Mouse (Mus musculus) NIH3T3 (cell line): Measurements from ENCODE around the gene Adgrd1.
"Not testable (repeated sequence)": the region's sequence is repeated elsewhere in the genome, so short reads cannot be mapped to it uniquely, and the experiment has no call there.

Source experiments
- DNase-seq: peaks from one replicate; pipeline ENCODE4 v3.0.0-alpha.2; 2012; ENCODE audit warnings: low read depth

The Adgrd1 gene

GRCm38 (mm10) chr5:129094236-129094635 lies 2.3 kb upstream of the Adgrd1 start:
- DNase-seq, result no peak

GRCm38 (mm10) chr5:129104043-129104442 lies 7.5 kb downstream of the Adgrd1 start:
- no peak for DNase-seq

GRCm38 (mm10) chr5:129111729-129112128 lies 15.2 kb downstream of the Adgrd1 start:
- no peak for DNase-seq

- no peak for DNase-seq
These were observed 17.4 kb downstream of the Adgrd1 start for GRCm38 (mm10) chr5:129113741-129114476.

- no peak for DNase-seq
These were observed 19.7 kb downstream of the Adgrd1 start for GRCm38 (mm10) chr5:129116299-129116698.

- no peak for DNase-seq
These were observed 21.1 kb downstream of the Adgrd1 start for GRCm38 (mm10) chr5:129117593-129118113.

GRCm38 (mm10) chr5:129118523-129118922 lies 22.0 kb downstream of the Adgrd1 start:
- no peak for DNase-seq

GRCm38 (mm10) chr5:129119146-129119545 lies 22.6 kb downstream of the Adgrd1 start:
- peak; percentile 52 for DNase-seq

- no peak for DNase-seq
These were observed 25.2 kb downstream of the Adgrd1 start for GRCm38 (mm10) chr5:129121654-129122285.

GRCm38 (mm10) chr5:129122491-129122890 lies 25.9 kb downstream of the Adgrd1 start:
- no peak for DNase-seq

GRCm38 (mm10) chr5:129124070-129124828 lies 27.7 kb downstream of the Adgrd1 start:
- DNase-seq, result no peak

- not testable (repeated sequence) for DNase-seq
These were observed 31.8 kb downstream of the Adgrd1 start for GRCm38 (mm10) chr5:129128310-129128709.

- DNase-seq, result no peak
These were observed 33.8 kb downstream of the Adgrd1 start for GRCm38 (mm10) chr5:129130301-129130700.

- no peak for DNase-seq
These were observed 40.9 kb downstream of the Adgrd1 start for GRCm38 (mm10) chr5:129137405-129137804.

GRCm38 (mm10) chr5:129138576-129138975 lies 42.0 kb downstream of the Adgrd1 start:
- DNase-seq, result no peak

GRCm38 (mm10) chr5:129142801-129143200 lies 46.3 kb downstream of the Adgrd1 start:
- DNase-seq, result no peak

- DNase-seq, result no peak
These were observed 48.9 kb downstream of the Adgrd1 start for GRCm38 (mm10) chr5:129145307-129145935.

- no peak for DNase-seq
These were observed 50.5 kb downstream of the Adgrd1 start for GRCm38 (mm10) chr5:129146892-129147509.

GRCm38 (mm10) chr5:129148485-129148884 lies 51.9 kb downstream of the Adgrd1 start:
- DNase-seq, result no peak

GRCm38 (mm10) chr5:129155023-129155901 lies 58.7 kb downstream of the Adgrd1 start:
- no peak for DNase-seq

GRCm38 (mm10) chr5:129155902-129156311 lies 59.4 kb downstream of the Adgrd1 start:
- no peak for DNase-seq
